16 mouse cellular contexts compared by ENCODE assay signal in genomic region chr16:25017046-25017445, GRCm38 (mm10).
A peak's percentile ranks its signal among the peaks of the same experiment; 100 is the strongest.
DNase-seq lines count a peak whose midpoint lies in the region; ATAC-seq and TF ChIP-seq lines count a peak whose summit lies in the region.
"Had no signal": no experiment of that assay in that cellular context is flagged by ENCODE, and none has a peak within 500 bp of the region (broad histone marks: within the 10 kb centered on the region; RNA-seq: fewer than 3 reads in every experiment).

No protein-coding gene starts in this region.

- no peak overlapping the region for H3ac ChIP-seq in myocyte (ENCODE audit: control insufficient read depth, insufficient read length)

- TF ChIP-seq CTCF in hindbrain, postnatal 0 days (IDR thresholded peaks at IDR 0.05; ENCODE audit: low read depth), result no peak
- no peak for TF ChIP-seq CTCF in bone marrow macrophage, adult 2 months (IDR thresholded peaks at IDR 0.05; ENCODE audit: low read depth, low read length)
- no peak for TF ChIP-seq CTCF in intestine, postnatal 0 days (IDR thresholded peaks at IDR 0.05; ENCODE audit: low read depth)

- peak overlapping the region; percentile 12; the same call in 1 of the 2 replicates for H3K27ac ChIP-seq in hindbrain, postnatal 0 days
- no peak overlapping the region for H3K27ac ChIP-seq in hindbrain, embryonic 11.5 days (ENCODE audit: low read depth, low read length)
- H3K27ac ChIP-seq in bone marrow macrophage, adult 2 months (ENCODE audit: insufficient read depth, low read depth, low read length), result peak overlapping the region; percentile 53; the same call in 1 of the 2 replicates
- no peak overlapping the region for H3K27ac ChIP-seq in intestine, postnatal 0 days (ENCODE audit: low read depth, low read length)
- H3K27ac ChIP-seq: embryonic facial prominence, embryonic 12.5 days; heart, embryonic 15.5 days; kidney, postnatal 0 days; limb, embryonic 15.5 days had no signal

- no peak for TF ChIP-seq POLR2A in bone marrow macrophage, adult 2 months (IDR thresholded peaks at IDR 0.05; ENCODE audit: borderline replicate concordance, low read depth, low read length)
- no peak for TF ChIP-seq POLR2A in myocyte (IDR thresholded peaks at IDR 0.05; ENCODE audit: insufficient read length, low read depth)

- no peaks in the 10 kb centered on the region for H3K9me3 ChIP-seq in hindbrain, postnatal 0 days (ENCODE audit: low read length)
- H3K9me3 ChIP-seq in hindbrain, embryonic 11.5 days (ENCODE audit: control insufficient read depth, low read length), result no peaks in the 10 kb centered on the region
- H3K9me3 ChIP-seq in intestine, postnatal 0 days (ENCODE audit: control insufficient read depth), result no peaks in the 10 kb centered on the region
- H3K9me3 ChIP-seq: embryonic facial prominence, embryonic 12.5 days; heart, embryonic 15.5 days; limb, embryonic 15.5 days had no signal

- ATAC-seq in hindbrain, postnatal 0 days, result no peak
- ATAC-seq in hindbrain, embryonic 11.5 days (ENCODE audit: low FRiP score), result no peak
- ATAC-seq in intestine, postnatal 0 days, result no peak
- ATAC-seq: intestine, embryonic 16.5 days had no signal

- no peak overlapping the region for H3K9ac ChIP-seq in hindbrain, postnatal 0 days (replicated peaks; ENCODE audit: low read length)
- H3K9ac ChIP-seq in hindbrain, embryonic 11.5 days (ENCODE audit: low read depth, low read length), result no peak overlapping the region
- H3K9ac ChIP-seq in intestine, postnatal 0 days (ENCODE audit: low read depth, low read length), result no peak overlapping the region
- H3K9ac ChIP-seq: embryonic facial prominence, embryonic 12.5 days; heart, embryonic 15.5 days; limb, embryonic 15.5 days had no signal

- no peak overlapping the region for H3K4me3 ChIP-seq in hindbrain, postnatal 0 days (ENCODE audit: low read length)
- no peak overlapping the region for H3K4me3 ChIP-seq in hindbrain, embryonic 11.5 days (ENCODE audit: low read depth, low read length)
- no peak overlapping the region for H3K4me3 ChIP-seq in bone marrow macrophage, adult 2 months (ENCODE audit: insufficient read depth, low read length)
- H3K4me3 ChIP-seq in myocyte, result no peak overlapping the region
- no peak overlapping the region for H3K4me3 ChIP-seq in intestine, postnatal 0 days (ENCODE audit: low read depth, low read length)
- H3K4me3 ChIP-seq: embryonic facial prominence, embryonic 12.5 days; heart, embryonic 15.5 days; limb, embryonic 15.5 days had no signal

- H3K79me2 ChIP-seq in myocyte (ENCODE audit: control insufficient read depth, insufficient read depth), result no peaks in the 10 kb centered on the region

- H3K4me1 ChIP-seq in hindbrain, postnatal 0 days (ENCODE audit: insufficient read depth, low read length), result no peaks in the 10 kb centered on the region
- no peaks in the 10 kb centered on the region for H3K4me1 ChIP-seq in hindbrain, embryonic 11.5 days (replicated peaks; ENCODE audit: control insufficient read depth, insufficient read depth, low read length)
- peaks cover 53% of the 10 kb centered on the region for H3K4me1 ChIP-seq in bone marrow macrophage, adult 2 months (ENCODE audit: control insufficient read depth, insufficient read depth, low read length)
- H3K4me1 ChIP-seq in intestine, postnatal 0 days (replicated peaks; ENCODE audit: control insufficient read depth, insufficient read depth, low read length), result no peaks in the 10 kb centered on the region
- H3K4me1 ChIP-seq: embryonic facial prominence, embryonic 12.5 days; limb, embryonic 15.5 days had no signal

- no peak overlapping the region for H3K4me2 ChIP-seq in hindbrain, postnatal 0 days (ENCODE audit: low read depth, low read length)
- no peak overlapping the region for H3K4me2 ChIP-seq in hindbrain, embryonic 11.5 days (replicated peaks; ENCODE audit: low read depth, low read length)
- peak overlapping the region; percentile 12 for H3K4me2 ChIP-seq in myocyte (ENCODE audit: low read depth)
- H3K4me2 ChIP-seq in intestine, postnatal 0 days (replicated peaks; ENCODE audit: low read depth), result no peak overlapping the region
- H3K4me2 ChIP-seq: embryonic facial prominence, embryonic 12.5 days; heart, embryonic 15.5 days; limb, embryonic 15.5 days had no signal

- no peaks in the 10 kb centered on the region for H3K27me3 ChIP-seq in hindbrain, postnatal 0 days (ENCODE audit: insufficient read depth, low read length)
- no peaks in the 10 kb centered on the region for H3K27me3 ChIP-seq in hindbrain, embryonic 11.5 days (ENCODE audit: control insufficient read depth, insufficient read depth, low read length)
- no peaks in the 10 kb centered on the region for H3K27me3 ChIP-seq in myocyte (ENCODE audit: control insufficient read depth, insufficient read depth, insufficient read length)
- H3K27me3 ChIP-seq in intestine, postnatal 0 days (replicated peaks; ENCODE audit: control insufficient read depth, insufficient read depth, low read length), result no peaks in the 10 kb centered on the region
- H3K27me3 ChIP-seq: embryonic facial prominence, embryonic 12.5 days; limb, embryonic 15.5 days had no signal

- no peaks in the 10 kb centered on the region for H3K36me3 ChIP-seq in hindbrain, postnatal 0 days (ENCODE audit: insufficient read depth, low read length)
- H3K36me3 ChIP-seq in hindbrain, embryonic 11.5 days (ENCODE audit: control insufficient read depth, insufficient read depth, low read length), result no peaks in the 10 kb centered on the region
- no peaks in the 10 kb centered on the region for H3K36me3 ChIP-seq in myocyte (ENCODE audit: control insufficient read depth, insufficient read depth)
- no peaks in the 10 kb centered on the region for H3K36me3 ChIP-seq in intestine, postnatal 0 days (ENCODE audit: control insufficient read depth, insufficient read depth)
- H3K36me3 ChIP-seq: embryonic facial prominence, embryonic 12.5 days; heart, embryonic 15.5 days; limb, embryonic 15.5 days had no signal

- peak; percentile 15 for DNase-seq in adrenal gland, postnatal 14 days
- no peak for DNase-seq in adrenal gland, adult (ENCODE audit: inconsistent age in 2 of 2, low spot score in 1 of 2)
- DNase-seq in hindbrain, postnatal 0 days (ENCODE audit: low spot score), result no peak
- DNase-seq in hindbrain, embryonic 11.5 days (ENCODE audit: low spot score), result no peak
- no peak for DNase-seq in kidney, adult 9 months
- DNase-seq: gastrocnemius, postnatal 25 days; heart, postnatal 4 days; thymus, postnatal 25 days had no signal

TF ChIP-seq in myocyte, 11 proteins besides CTCF, POLR2A, EP300 and RAD21:
- no peak for TF ChIP-seq POLR2AphosphoS2 (IDR thresholded peaks at IDR 0.05; ENCODE audit: insufficient read length, low read depth)
- TF ChIP-seq CEBPB (IDR thresholded peaks at IDR 0.05; ENCODE audit: insufficient read depth, poor library complexity, severe bottlenecking), result 0 out of 2 replicates have a peak, but pooled peaks have one; percentile 1
- no peak for TF ChIP-seq MYOD1 (IDR thresholded peaks at IDR 0.05; ENCODE audit: control insufficient read depth in 1 of 3, insufficient read length in 2 of 3, low read depth in 2 of 3)

Comparison
In these comparisons a context has a peak if more than half of its experiments do, and no peak if none do; other contexts are left out.
1. H3K27ac ChIP-seq: peak in hindbrain, postnatal 0 days (single experiment) and bone marrow macrophage, adult 2 months (single experiment); none in hindbrain, embryonic 11.5 days (single experiment) and intestine, postnatal 0 days (single experiment).